Mouse (Mus musculus): ENCODE measurements around the gene Ass1.

DNA sequence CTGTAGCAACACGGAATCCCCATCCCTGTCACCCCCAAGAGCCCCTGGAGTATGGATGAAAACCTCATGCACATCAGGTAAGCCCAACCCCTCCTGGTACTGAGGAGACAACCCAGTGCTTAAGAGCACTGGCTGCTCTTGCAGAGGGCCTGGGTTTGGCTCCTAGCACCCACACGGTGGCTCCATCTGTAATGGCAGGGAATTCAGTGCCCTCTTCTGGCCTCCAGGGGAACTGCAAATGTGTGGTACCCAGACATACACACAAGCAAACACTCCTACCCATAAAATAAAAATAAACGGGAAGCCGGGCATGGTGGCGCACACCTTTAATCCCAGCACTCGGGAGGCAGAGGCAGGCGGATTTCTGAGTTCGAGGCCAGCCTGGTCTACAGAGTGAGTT is 22.3 kb downstream of the Ass1 start:
- TF ChIP-seq EP300 (IDR thresholded peaks at IDR 0.05; ENCODE audit: insufficient read depth, low read depth, low read length) (no peak), CTCF (IDR thresholded peaks at IDR 0.05; ENCODE audit: low read depth, low read length) (peak; percentile 67)

Measured in ES-Bruce4 (cell line).